Mouse (Mus musculus): Measurements from ENCODE around the gene Dab1. TPM values are rescaled to one million over a fixed set of nuclear protein-coding genes. Genes with fewer than 3 reads are reported as not detected.

The Dab1 gene
- polyA plus RNA-seq, 1 experiment from 2014 or later = 22.8 TPM

GRCm38 (mm10) chr4:104326221-104326620 lies 707.1 kb downstream of the Dab1 start:
- H3K9me3 ChIP-seq (replicated peaks; ENCODE audit: low read length) = no peaks in the 10 kb centered on the region
- no peak overlapping the region for H3K27ac ChIP-seq
- no peak for TF ChIP-seq CTCF (IDR thresholded peaks at IDR 0.05; ENCODE audit: low read depth)
- no peak overlapping the region for H3K4me2 ChIP-seq (ENCODE audit: low read length)
- ATAC-seq (replicated peaks; ENCODE audit: low FRiP score, low read depth) (no peak), DNase-seq (ENCODE audit: low spot score) (no peak)
- no peaks in the 10 kb centered on the region for H3K27me3 ChIP-seq (ENCODE audit: insufficient read depth, low read length)
- H3K9ac ChIP-seq (ENCODE audit: low read depth, low read length) = no peak overlapping the region
- no peaks in the 10 kb centered on the region for H3K4me1 ChIP-seq (replicated peaks; ENCODE audit: insufficient read depth, low read length)
- WGBS = 58% methylated on average over 5 of the region's 5 CpGs
- H3K36me3 ChIP-seq (ENCODE audit: insufficient read depth, low read length) = no peaks in the 10 kb centered on the region
- H3K4me3 ChIP-seq (replicated peaks; ENCODE audit: low read depth, low read length) = no peak overlapping the region

- no peak for DNase-seq (ENCODE audit: low spot score)
- H3K27ac ChIP-seq = no peak overlapping the region
- TF ChIP-seq CTCF (IDR thresholded peaks at IDR 0.05; ENCODE audit: low read depth) = no peak
- H3K4me2 ChIP-seq (ENCODE audit: low read length) = no peak overlapping the region
- WGBS = 68% methylated on average over 6 of the region's 6 CpGs
- H3K4me3 ChIP-seq (replicated peaks; ENCODE audit: low read depth, low read length) = no peak overlapping the region
- ATAC-seq (replicated peaks; ENCODE audit: low FRiP score, low read depth) = no peak
- no peaks in the 10 kb centered on the region for H3K27me3 ChIP-seq (ENCODE audit: insufficient read depth, low read length)
- no peaks in the 10 kb centered on the region for H3K9me3 ChIP-seq (replicated peaks; ENCODE audit: low read length)
- H3K36me3 ChIP-seq (ENCODE audit: insufficient read depth, low read length) = no peaks in the 10 kb centered on the region
- no peak overlapping the region for H3K9ac ChIP-seq (ENCODE audit: low read depth, low read length)
- H3K4me1 ChIP-seq (replicated peaks; ENCODE audit: insufficient read depth, low read length) = no peaks in the 10 kb centered on the region
Measured at GRCm38 (mm10) chr4:104331896-104332295, 712.7 kb downstream of the Dab1 start.

- Histone ChIP-seq H3K4me1 (replicated peaks; ENCODE audit: insufficient read depth, low read length) (no peaks in the 10 kb centered on the region), H3K9me3 (replicated peaks; ENCODE audit: low read length) (no peaks in the 10 kb centered on the region), H3K4me3 (replicated peaks; ENCODE audit: low read depth, low read length) (no peak overlapping the region), H3K36me3 (ENCODE audit: insufficient read depth, low read length) (no peaks in the 10 kb centered on the region), H3K27me3 (ENCODE audit: insufficient read depth, low read length) (no peaks in the 10 kb centered on the region), H3K4me2 (ENCODE audit: low read length) (no peak overlapping the region), H3K27ac (no peak overlapping the region), H3K9ac (ENCODE audit: low read depth, low read length) (no peak overlapping the region)
- WGBS = 57% methylated on average over 3 of the region's 3 CpGs
- no peak for ATAC-seq (replicated peaks; ENCODE audit: low FRiP score, low read depth)
- no peak for DNase-seq (ENCODE audit: low spot score)
- no peak for TF ChIP-seq CTCF (IDR thresholded peaks at IDR 0.05; ENCODE audit: low read depth)
Measured at GRCm38 (mm10) chr4:104332399-104332798, 713.2 kb downstream of the Dab1 start.

GRCm38 (mm10) chr4:104337279-104337678 lies 718.1 kb downstream of the Dab1 start:
- no peak for TF ChIP-seq CTCF (IDR thresholded peaks at IDR 0.05; ENCODE audit: low read depth)
- 85% methylated on average over 10 of the region's 10 CpGs for WGBS
- Histone ChIP-seq H3K27ac (no peak overlapping the region), H3K4me3 (replicated peaks; ENCODE audit: low read depth, low read length) (no peak overlapping the region), H3K9me3 (replicated peaks; ENCODE audit: low read length) (no peaks in the 10 kb centered on the region), H3K27me3 (ENCODE audit: insufficient read depth, low read length) (no peaks in the 10 kb centered on the region), H3K4me1 (replicated peaks; ENCODE audit: insufficient read depth, low read length) (no peaks in the 10 kb centered on the region), H3K4me2 (ENCODE audit: low read length) (no peak overlapping the region), H3K36me3 (ENCODE audit: insufficient read depth, low read length) (no peaks in the 10 kb centered on the region), H3K9ac (ENCODE audit: low read depth, low read length) (no peak overlapping the region)
- ATAC-seq (replicated peaks; ENCODE audit: low FRiP score, low read depth) (no peak), DNase-seq (ENCODE audit: low spot score) (no peak)

GRCm38 (mm10) chr4:104338382-104338781 lies 719.2 kb downstream of the Dab1 start:
- H3K4me1 ChIP-seq (replicated peaks; ENCODE audit: insufficient read depth, low read length) = no peaks in the 10 kb centered on the region
- ATAC-seq (replicated peaks; ENCODE audit: low FRiP score, low read depth) = no peak

GRCm38 (mm10) chr4:104361345-104361744 lies 742.2 kb downstream of the Dab1 start:
- no peak for DNase-seq (ENCODE audit: low spot score)

More at GRCm38 (mm10) chr4:104338382-104338781, 719.2 kb downstream of the Dab1 start:
- H3K27ac ChIP-seq = no peak overlapping the region
- no peak overlapping the region for H3K9ac ChIP-seq (ENCODE audit: low read depth, low read length)
- H3K4me3 ChIP-seq (replicated peaks; ENCODE audit: low read depth, low read length) = no peak overlapping the region
- no peak for TF ChIP-seq CTCF (IDR thresholded peaks at IDR 0.05; ENCODE audit: low read depth)
- no peaks in the 10 kb centered on the region for H3K27me3 ChIP-seq (ENCODE audit: insufficient read depth, low read length)
- H3K9me3 ChIP-seq (replicated peaks; ENCODE audit: low read length) = no peaks in the 10 kb centered on the region
- no peaks in the 10 kb centered on the region for H3K36me3 ChIP-seq (ENCODE audit: insufficient read depth, low read length)
- WGBS = 91% methylated on average over 2 of the region's 2 CpGs
- no peak for DNase-seq (ENCODE audit: low spot score)
- H3K4me2 ChIP-seq (ENCODE audit: low read length) = no peak overlapping the region

GRCm38 (mm10) chr4:104366491-104366890 lies 747.3 kb downstream of the Dab1 start:
- DNase-seq (ENCODE audit: low spot score) (no peak), ATAC-seq (replicated peaks; ENCODE audit: low FRiP score, low read depth) (no peak)
- Histone ChIP-seq H3K9me3 (replicated peaks; ENCODE audit: low read length) (no peaks in the 10 kb centered on the region), H3K27ac (no peak overlapping the region; the same call in 1 of the 2 replicates), H3K4me2 (ENCODE audit: low read length) (peak overlapping the region; percentile 94), H3K4me1 (replicated peaks; ENCODE audit: insufficient read depth, low read length) (peaks cover 15% of the 10 kb centered on the region; the same call in 1 of the 2 replicates), H3K27me3 (ENCODE audit: insufficient read depth, low read length) (peaks cover 7% of the 10 kb centered on the region; the same call in 1 of the 2 replicates), H3K4me3 (replicated peaks; ENCODE audit: low read depth, low read length) (peak overlapping the region; percentile 68), H3K9ac (ENCODE audit: low read depth, low read length) (peak overlapping the region; percentile 68; the same call in 1 of the 2 replicates), H3K36me3 (ENCODE audit: insufficient read depth, low read length) (no peaks in the 10 kb centered on the region)
- no peak for TF ChIP-seq CTCF (IDR thresholded peaks at IDR 0.05; ENCODE audit: low read depth)
- 10% methylated on average over 8 of the region's 8 CpGs for WGBS

More at GRCm38 (mm10) chr4:104361345-104361744, 742.2 kb downstream of the Dab1 start:
- no peak overlapping the region for H3K27ac ChIP-seq
- peaks cover 2% of the 10 kb centered on the region; the same call in 1 of the 2 replicates for H3K4me1 ChIP-seq (replicated peaks; ENCODE audit: insufficient read depth, low read length)
- H3K9ac ChIP-seq (ENCODE audit: low read depth, low read length) = no peak overlapping the region
- 65% methylated on average over 1 of the region's 1 CpGs for WGBS
- TF ChIP-seq CTCF (IDR thresholded peaks at IDR 0.05; ENCODE audit: low read depth) = no peak
- H3K9me3 ChIP-seq (replicated peaks; ENCODE audit: low read length) = no peaks in the 10 kb centered on the region
- no peaks in the 10 kb centered on the region for H3K36me3 ChIP-seq (ENCODE audit: insufficient read depth, low read length)
- H3K4me2 ChIP-seq (ENCODE audit: low read length) = no peak overlapping the region
- H3K27me3 ChIP-seq (ENCODE audit: insufficient read depth, low read length) = no peaks in the 10 kb centered on the region
- H3K4me3 ChIP-seq (replicated peaks; ENCODE audit: low read depth, low read length) = no peak overlapping the region
- ATAC-seq (replicated peaks; ENCODE audit: low FRiP score, low read depth) = no peak

Data from kidney, postnatal 0 days (tissue).